Mouse (Mus musculus): Measurements from ENCODE around the gene Olfr748.
"Not testable (repeated sequence)": the region's sequence is repeated elsewhere in the genome, so short reads cannot be mapped to it uniquely, and the experiment has no call there.

GRCm38 (mm10) chr14:50719875-50720274, 12.7 kb downstream of the Olfr748 start:
- TF ChIP-seq CHD2 (IDR thresholded peaks at IDR 0.05; ENCODE audit: low read depth, low read length); ZNF384 (IDR thresholded peaks at IDR 0.05; ENCODE audit: low read depth, low read length); ZC3H11A (IDR thresholded peaks at IDR 0.05; ENCODE audit: borderline replicate concordance, low read depth, low read length): not testable (repeated sequence)
